Mouse (Mus musculus) megakaryocyte, embryonic 14.5 days (primary cell): ENCODE results near the gene Gpi1. TPM values are rescaled to one million over a fixed set of nuclear protein-coding genes. Genes with fewer than 3 reads are reported as not detected.

ENCODE experiments used
- H3K27me3 ChIP-seq: replicated peaks from 2 replicates; pipeline ENCODE3; 2012; ENCODE audit warnings: inconsistent platforms
- H3K36me3 ChIP-seq: replicated peaks from 2 replicates; pipeline ENCODE3; 2012; ENCODE audit warnings: low read length, inconsistent platforms, mixed read lengths
- H3K4me1 ChIP-seq: 2 replicates; pipeline ENCODE4 v1.6.1; 2012; ENCODE audit warnings: inconsistent platforms
- H3K4me3 ChIP-seq: replicated peaks from 2 replicates; pipeline ENCODE3; 2012; ENCODE audit warnings: moderate library complexity, mild to moderate bottlenecking, inconsistent platforms
- H3K9me3 ChIP-seq: 2 replicates; pipeline ENCODE4 v1.6.1; 2012; ENCODE audit warnings: inconsistent platforms
- FLI1 ChIP-seq: IDR thresholded peaks from 2 replicates; pipeline ENCODE4 v1.6.1; 2012; ENCODE audit warnings: low read length, inconsistent platforms, mixed read lengths
- GATA1 ChIP-seq: IDR thresholded peaks from 3 replicates; pipeline ENCODE4 v1.6.1; 2012; ENCODE audit warnings: mixed read lengths, low read length, inconsistent platforms, borderline replicate concordance
- polyA plus RNA-seq: library from polyadenylated mRNA; stranded (reverse); fragments of >175 nt; gene quantifications from 2 replicates; pipeline ENCODE4 v1.2.3, GENCODE M21; 2012; ENCODE audit warnings: low replicate concordance; ENCODE audit not compliant: insufficient read depth

Gene Gpi1
- polyA plus RNA-seq, 1 experiment: 3,728 TPM

GRCm38 (mm10) chr7:34255137-34255536 lies 25.0 kb upstream of the Gpi1 start:
- Histone ChIP-seq H3K36me3 (peaks cover 90% of the 10 kb centered on the region), H3K4me1 (peaks cover 32% of the 10 kb centered on the region), H3K4me3 (no peak overlapping the region), H3K27me3 (no peaks in the 10 kb centered on the region), H3K9me3 (no peaks in the 10 kb centered on the region)
- TF ChIP-seq FLI1 (no peak), GATA1 (no peak)

GRCm38 (mm10) chr7:34252030-34252429 lies 21.9 kb upstream of the Gpi1 start:
- Histone ChIP-seq H3K36me3 (peaks cover 87% of the 10 kb centered on the region), H3K27me3 (no peaks in the 10 kb centered on the region)
- TF ChIP-seq FLI1 (no peak), GATA1 (no peak)

GRCm38 (mm10) chr7:34250738-34251137 lies 20.6 kb upstream of the Gpi1 start, which contains the start of gene Gm6096:
Gm6096 (plus strand) TSS chr7:34251038.
- H3K9me3 ChIP-seq: no peaks in the 10 kb centered on the region
- peaks cover 85% of the 10 kb centered on the region for H3K36me3 ChIP-seq
- no peak within 1 kb of the TSS for H3K4me3 ChIP-seq
- H3K27me3 ChIP-seq: no peaks in the 10 kb centered on the region
- TF ChIP-seq FLI1 (no peak), GATA1 (no peak)
- H3K4me1 ChIP-seq: peaks cover 19% of the 10 kb centered on the region

More at GRCm38 (mm10) chr7:34252030-34252429, 21.9 kb upstream of the Gpi1 start:
- no peaks in the 10 kb centered on the region for H3K9me3 ChIP-seq
- H3K4me3 ChIP-seq: no peak overlapping the region
- H3K4me1 ChIP-seq: peaks cover 27% of the 10 kb centered on the region

- H3K9me3 ChIP-seq: no peaks in the 10 kb centered on the region
- H3K36me3 ChIP-seq: peaks cover 86% of the 10 kb centered on the region
- no peak overlapping the region for H3K4me3 ChIP-seq
- H3K4me1 ChIP-seq: peaks cover 10% of the 10 kb centered on the region
- TF ChIP-seq GATA1 (no peak), FLI1 (no peak)
- H3K27me3 ChIP-seq: no peaks in the 10 kb centered on the region
These were observed 16.8 kb upstream of the Gpi1 start for GRCm38 (mm10) chr7:34246870-34247499.

- Histone ChIP-seq H3K27me3 (no peaks in the 10 kb centered on the region), H3K4me1 (peaks cover 19% of the 10 kb centered on the region), H3K36me3 (peaks cover 85% of the 10 kb centered on the region), H3K4me3 (no peak overlapping the region), H3K9me3 (no peaks in the 10 kb centered on the region)
- no peak for TF ChIP-seq FLI1
- TF ChIP-seq GATA1: no peak
These were observed 12.0 kb upstream of the Gpi1 start for GRCm38 (mm10) chr7:34242176-34242575.

- Histone ChIP-seq H3K9me3 (no peaks in the 10 kb centered on the region), H3K27me3 (no peaks in the 10 kb centered on the region), H3K36me3 (peaks cover 67% of the 10 kb centered on the region), H3K4me1 (peaks cover 42% of the 10 kb centered on the region), H3K4me3 (no peak overlapping the region)
- TF ChIP-seq FLI1: no peak
- no peak for TF ChIP-seq GATA1
These were observed 8.0 kb upstream of the Gpi1 start for GRCm38 (mm10) chr7:34238086-34238485.

- H3K27me3 ChIP-seq: no peaks in the 10 kb centered on the region
- TF ChIP-seq FLI1: no peak
- no peak for TF ChIP-seq GATA1
- no peak overlapping the region for H3K4me3 ChIP-seq
- peaks cover 67% of the 10 kb centered on the region for H3K4me1 ChIP-seq
- H3K36me3 ChIP-seq: peaks cover 50% of the 10 kb centered on the region
- H3K9me3 ChIP-seq: no peaks in the 10 kb centered on the region
These were observed 5.5 kb upstream of the Gpi1 start for GRCm38 (mm10) chr7:34235602-34236001.

- Histone ChIP-seq H3K27me3 (no peaks in the 10 kb centered on the region), H3K9me3 (no peaks in the 10 kb centered on the region), H3K36me3 (peaks cover 43% of the 10 kb centered on the region), H3K4me3 (peak overlapping the region; percentile 97), H3K4me1 (peaks cover 68% of the 10 kb centered on the region)
- TF ChIP-seq GATA1 (no peak), FLI1 (no peak)
These were observed 4.8 kb upstream of the Gpi1 start for GRCm38 (mm10) chr7:34234610-34235561.

- H3K4me1 ChIP-seq: peaks cover 67% of the 10 kb centered on the region
- H3K27me3 ChIP-seq: no peaks in the 10 kb centered on the region
- TF ChIP-seq FLI1: no peak
- no peak for TF ChIP-seq GATA1
These were observed 3.9 kb upstream of the Gpi1 start for GRCm38 (mm10) chr7:34233909-34234609.

More at GRCm38 (mm10) chr7:34233909-34234609, 3.9 kb upstream of the Gpi1 start:
- Histone ChIP-seq H3K9me3 (no peaks in the 10 kb centered on the region), H3K4me3 (peak overlapping the region; percentile 97), H3K36me3 (peaks cover 35% of the 10 kb centered on the region)
